Mouse (Mus musculus) testis, adult 2 months (tissue): ENCODE data around the gene Fermt1. TPM values are rescaled to one million over a fixed set of nuclear protein-coding genes. Genes with fewer than 3 reads are reported as not detected.

Experiments
- H3K27ac ChIP-seq: fragments of 200-500 bp; 2 replicates; pipeline ENCODE4 v1.5.1; 2012; ENCODE audit warnings: low read depth, low read length; ENCODE audit not compliant: control insufficient read depth, insufficient read depth
- H3K27me3 ChIP-seq: fragments of 200-500 bp; 2 replicates; pipeline ENCODE4 v1.6.1; 2012; ENCODE audit warnings: mild to moderate bottlenecking, low read length, moderate library complexity; ENCODE audit not compliant: control insufficient read depth, insufficient read depth
- H3K36me3 ChIP-seq: fragments of 200-500 bp; 2 replicates; pipeline ENCODE4 v1.6.1; 2012; ENCODE audit warnings: mild to moderate bottlenecking, low read length; ENCODE audit not compliant: control insufficient read depth, insufficient read depth
- H3K4me1 ChIP-seq: fragments of 200-500 bp; 2 replicates; pipeline ENCODE4 v1.6.1; 2012; ENCODE audit warnings: low read length; ENCODE audit not compliant: control insufficient read depth, insufficient read depth
- H3K4me3 ChIP-seq: fragments of 200-500 bp; 2 replicates; pipeline ENCODE4 v1.5.1; 2012; ENCODE audit warnings: low read depth, mild to moderate bottlenecking, low read length, moderate library complexity, mixed read lengths; ENCODE audit not compliant: control insufficient read depth
- CTCF ChIP-seq: fragments of 200-500 bp; IDR thresholded peaks from 2 replicates; pipeline ENCODE4 v1.5.1; 2012; ENCODE audit warnings: low read depth, mild to moderate bottlenecking, inconsistent platforms, low read length, moderate library complexity; ENCODE audit not compliant: control insufficient read depth, insufficient read depth, insufficient replicate concordance
- POLR2A ChIP-seq: fragments of 200-500 bp; IDR thresholded peaks from 2 replicates; pipeline ENCODE4 v1.6.1; 2012; ENCODE audit warnings: low read depth, mild to moderate bottlenecking, inconsistent platforms, low read length, moderate library complexity; ENCODE audit not compliant: control insufficient read depth
- polyA plus RNA-seq: library from polyadenylated mRNA; depleted of rRNA; stranded (reverse); fragments of >200 nt; gene quantifications from 2 replicates; pipeline ENCODE4 v1.2.3, GENCODE M21; 2012

Fermt1 gene
- polyA plus RNA-seq, 1 experiment: not detected

GRCm38 (mm10) chr2:132873657-132874326, 71.9 kb downstream of the Fermt1 start:
- no peak overlapping the region for H3K27ac ChIP-seq
- no peaks in the 10 kb centered on the region for H3K36me3 ChIP-seq
- H3K27me3 ChIP-seq: no peaks in the 10 kb centered on the region
- TF ChIP-seq CTCF: no peak
- no peak for TF ChIP-seq POLR2A
- no peaks in the 10 kb centered on the region; the same call in 1 of the 2 replicates for H3K4me1 ChIP-seq
- H3K4me3 ChIP-seq: peak overlapping the region; percentile 48

GRCm38 (mm10) chr2:132871663-132872062, 74.0 kb downstream of the Fermt1 start:
- Histone ChIP-seq H3K4me3 (no peak overlapping the region), H3K36me3 (no peaks in the 10 kb centered on the region), H3K4me1 (no peaks in the 10 kb centered on the region; the same call in 1 of the 2 replicates), H3K27me3 (no peaks in the 10 kb centered on the region), H3K27ac (no peak overlapping the region)
- TF ChIP-seq CTCF (no peak), POLR2A (no peak)

DNA sequence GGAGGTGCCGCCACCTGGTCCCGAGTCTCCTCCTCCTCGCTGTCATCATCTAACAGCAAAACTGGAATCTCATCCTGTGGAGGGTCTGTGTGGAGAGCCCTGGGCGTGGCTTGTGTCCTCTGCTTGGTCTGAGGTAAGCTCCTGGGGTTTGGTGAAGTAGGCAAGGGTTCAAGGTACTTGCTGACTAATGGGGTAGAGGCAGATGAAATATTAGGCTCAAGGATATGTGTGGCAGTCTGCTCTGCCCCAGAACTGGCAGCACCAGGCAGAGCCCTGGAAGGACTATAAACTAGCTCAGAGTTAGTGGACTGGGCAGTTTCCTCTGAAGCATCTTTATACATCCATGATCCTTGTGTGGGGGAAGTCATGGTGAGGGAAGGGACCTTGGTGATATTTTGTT, 75.4 kb downstream of the Fermt1 start:
- Histone ChIP-seq H3K4me1 (no peaks in the 10 kb centered on the region), H3K36me3 (no peaks in the 10 kb centered on the region), H3K27me3 (no peaks in the 10 kb centered on the region), H3K27ac (no peak overlapping the region), H3K4me3 (no peak overlapping the region)
- TF ChIP-seq CTCF: no peak
- TF ChIP-seq POLR2A: no peak

GRCm38 (mm10) chr2:132869682-132870081, 76.0 kb downstream of the Fermt1 start:
- H3K27ac ChIP-seq: peak overlapping the region; percentile 30; the same call in 1 of the 2 replicates
- no peaks in the 10 kb centered on the region for H3K36me3 ChIP-seq
- H3K27me3 ChIP-seq: no peaks in the 10 kb centered on the region
- no peak overlapping the region for H3K4me3 ChIP-seq
- TF ChIP-seq POLR2A: no peak
- no peak for TF ChIP-seq CTCF
- H3K4me1 ChIP-seq: no peaks in the 10 kb centered on the region

GRCm38 (mm10) chr2:132867521-132867920, 78.2 kb downstream of the Fermt1 start:
- no peak for TF ChIP-seq CTCF
- TF ChIP-seq POLR2A: no peak
- Histone ChIP-seq H3K4me1 (no peaks in the 10 kb centered on the region), H3K4me3 (no peak overlapping the region), H3K27me3 (no peaks in the 10 kb centered on the region), H3K27ac (no peak overlapping the region), H3K36me3 (no peaks in the 10 kb centered on the region; the same call in 1 of the 2 replicates)

GRCm38 (mm10) chr2:132863325-132863724, 82.4 kb downstream of the Fermt1 start:
- no peak overlapping the region for H3K27ac ChIP-seq
- no peak overlapping the region for H3K4me3 ChIP-seq
- no peaks in the 10 kb centered on the region for H3K27me3 ChIP-seq
- H3K4me1 ChIP-seq: no peaks in the 10 kb centered on the region
- no peaks in the 10 kb centered on the region; the same call in 1 of the 2 replicates for H3K36me3 ChIP-seq
- TF ChIP-seq CTCF (no peak), POLR2A (no peak)

DNA sequence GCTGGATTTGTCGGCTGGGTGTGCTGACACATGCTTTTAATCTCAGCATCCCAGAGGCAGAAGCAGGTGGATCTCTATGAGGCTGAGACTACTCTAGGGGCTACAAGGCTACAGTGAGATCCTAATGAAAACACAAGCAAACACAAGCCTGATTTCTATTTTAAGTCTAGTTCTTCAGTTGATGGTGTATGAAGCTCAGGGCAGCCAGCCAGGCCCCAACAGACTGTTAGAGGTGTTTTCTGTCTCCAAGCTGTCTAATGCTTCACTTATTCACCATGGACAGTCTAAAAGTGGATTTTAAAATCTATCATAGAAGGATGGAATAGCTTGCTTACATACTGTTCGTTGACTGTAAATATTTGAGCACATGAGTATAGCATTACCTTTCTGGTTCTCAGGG, 84.2 kb downstream of the Fermt1 start:
- 0 out of 2 replicates have a peak, but pooled peaks cover 1% of the 10 kb centered on the region for H3K4me1 ChIP-seq
- peaks cover 1% of the 10 kb centered on the region; the same call in 1 of the 2 replicates for H3K36me3 ChIP-seq
- TF ChIP-seq CTCF: no peak
- no peak for TF ChIP-seq POLR2A
- no peaks in the 10 kb centered on the region for H3K27me3 ChIP-seq
- no peak overlapping the region for H3K27ac ChIP-seq
- no peak overlapping the region for H3K4me3 ChIP-seq
